Comparison of ENCODE assay signal across 12 mouse cellular contexts in genomic region chr16:57845416-57845815, GRCm38 (mm10).
DNase-seq lines count a peak whose midpoint lies in the region; ATAC-seq and TF ChIP-seq lines count a peak whose summit lies in the region.
"Had no signal": no experiment of that assay in that cellular context is flagged by ENCODE, and none has a peak within 500 bp of the region (broad histone marks: within the 10 kb centered on the region; RNA-seq: fewer than 3 reads in every experiment).

No protein-coding gene starts in this region.

- peak; percentile 12 to 40 for DNase-seq in adrenal gland, postnatal 36 days
- no peak for DNase-seq in adrenal gland, adult 8-10 months
- DNase-seq in lung, embryonic 14.5 days: peak; percentile 82
- no peak for DNase-seq in lung, postnatal 0 days (ENCODE audit: low spot score)
- peak; percentile 73 for DNase-seq in NIH3T3 (ENCODE audit: low read depth)
- peak; percentile 66 for DNase-seq in forelimb bud, embryonic 11.5 days (ENCODE audit: low read depth, low spot score)
- DNase-seq in left cerebral cortex, adult 9 months (ENCODE audit: low spot score in 2 of 2): no peak
- DNase-seq in spleen, adult 18-20 months: no peak
- DNase-seq: cerebellum, adult 11-12 months; kidney, postnatal 14 days; liver, embryonic 13.5 days; thymus, postnatal 4 days had no signal

- no peaks in the 10 kb centered on the region for H3K36me3 ChIP-seq in lung, embryonic 14.5 days (ENCODE audit: insufficient read depth)
- no peaks in the 10 kb centered on the region for H3K36me3 ChIP-seq in lung, postnatal 0 days (ENCODE audit: insufficient read depth, low read length)
- H3K36me3 ChIP-seq: liver, embryonic 13.5 days had no signal

- H3K4me3 ChIP-seq in lung, embryonic 14.5 days (ENCODE audit: low read depth, low read length): no peak overlapping the region
- H3K4me3 ChIP-seq in lung, postnatal 0 days (ENCODE audit: low read depth, low read length): no peak overlapping the region
- H3K4me3 ChIP-seq: liver, embryonic 13.5 days had no signal

- no peak for TF ChIP-seq EP300 in lung, postnatal 0 days (IDR thresholded peaks at IDR 0.05)

- no peaks in the 10 kb centered on the region for H3K9me3 ChIP-seq in lung, embryonic 14.5 days (ENCODE audit: low read depth, low read length)
- H3K9me3 ChIP-seq in lung, postnatal 0 days (ENCODE audit: low read length): no peaks in the 10 kb centered on the region
- H3K9me3 ChIP-seq: liver, embryonic 13.5 days had no signal

- no peaks in the 10 kb centered on the region for H3K27me3 ChIP-seq in lung, embryonic 14.5 days (ENCODE audit: insufficient read depth, low read length)
- no peaks in the 10 kb centered on the region for H3K27me3 ChIP-seq in lung, postnatal 0 days (replicated peaks; ENCODE audit: insufficient read depth, low read length)
- H3K27me3 ChIP-seq: liver, embryonic 13.5 days had no signal

- TF ChIP-seq CTCF in lung, embryonic 14.5 days (IDR thresholded peaks at IDR 0.05; ENCODE audit: low read depth): no peak
- no peak for TF ChIP-seq CTCF in lung, postnatal 0 days (IDR thresholded peaks at IDR 0.05)

- no peaks in the 10 kb centered on the region for H3K4me1 ChIP-seq in lung, embryonic 14.5 days (ENCODE audit: insufficient read depth)
- no peaks in the 10 kb centered on the region for H3K4me1 ChIP-seq in lung, postnatal 0 days (ENCODE audit: insufficient read depth, low read depth, low read length)
- H3K4me1 ChIP-seq: liver, embryonic 13.5 days had no signal

- no peak overlapping the region for H3K27ac ChIP-seq in lung, embryonic 14.5 days (ENCODE audit: low read depth)
- no peak overlapping the region for H3K27ac ChIP-seq in lung, postnatal 0 days (ENCODE audit: low read length)
- H3K27ac ChIP-seq: liver, embryonic 13.5 days had no signal

- H3K4me2 ChIP-seq in lung, embryonic 14.5 days: no peak overlapping the region
- no peak overlapping the region for H3K4me2 ChIP-seq in lung, postnatal 0 days (replicated peaks; ENCODE audit: low read depth, low read length)
- H3K4me2 ChIP-seq: liver, embryonic 13.5 days had no signal

- H3K9ac ChIP-seq in lung, embryonic 14.5 days: no peak overlapping the region
- H3K9ac ChIP-seq in lung, postnatal 0 days (replicated peaks; ENCODE audit: low read depth): no peak overlapping the region
- H3K9ac ChIP-seq: liver, embryonic 13.5 days had no signal

- no peak for ATAC-seq in lung, embryonic 14.5 days (ENCODE audit: insufficient read depth)
- no peak for ATAC-seq in lung, postnatal 0 days

Comparison
In these comparisons a context has a peak if more than half of its experiments do, and no peak if none do; other contexts are left out.
1. DNase-seq: peak in adrenal gland, postnatal 36 days (2 of 2), lung, embryonic 14.5 days (single experiment), NIH3T3 (single experiment) and forelimb bud, embryonic 11.5 days (single experiment); none in adrenal gland, adult 8-10 months (single experiment), lung, postnatal 0 days (single experiment), left cerebral cortex, adult 9 months (0 of 2) and spleen, adult 18-20 months (0 of 2).